In the genomic region with DNA sequence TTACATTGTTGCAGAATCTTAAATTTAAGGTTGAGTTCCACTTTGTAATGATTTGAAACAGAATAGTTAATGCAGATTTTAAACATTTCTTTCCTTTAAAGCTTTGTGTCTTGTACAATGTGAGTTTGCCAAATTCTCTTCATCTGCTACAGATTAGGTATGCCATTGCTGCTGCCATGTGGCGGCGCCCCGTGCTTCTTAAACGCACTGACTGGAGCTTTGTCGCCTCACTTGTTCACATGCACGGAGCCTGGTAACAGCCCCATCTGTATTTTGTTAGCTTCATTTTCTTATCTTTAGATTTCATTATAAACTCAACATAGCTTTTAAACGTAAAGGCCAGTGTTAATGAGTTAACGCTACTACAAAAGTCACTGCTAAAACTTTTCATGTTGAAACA, we compare ENCODE assay signal across 25 mouse cellular contexts. TPM values are rescaled to one million over a fixed set of nuclear protein-coding genes. Genes with fewer than 3 reads are reported as not detected.
A peak's percentile ranks its signal among the peaks of the same experiment; 100 is the strongest.
DNase-seq lines count a peak whose midpoint lies in the region; ATAC-seq and TF ChIP-seq lines count a peak whose summit lies in the region.
"Had no signal": no experiment of that assay in that cellular context is flagged by ENCODE, and none has a peak within 500 bp of the region (broad histone marks: within the 10 kb centered on the region; RNA-seq: fewer than 3 reads in every experiment).

No protein-coding gene starts in this region.

- H3K9me3 ChIP-seq in forebrain, postnatal 0 days (ENCODE audit: low read length): no peaks in the 10 kb centered on the region
- H3K9me3 ChIP-seq in forebrain, embryonic 12.5 days: no peaks in the 10 kb centered on the region
- H3K9me3 ChIP-seq in embryonic facial prominence, embryonic 11.5 days (replicated peaks; ENCODE audit: control insufficient read depth, low read length): no peaks in the 10 kb centered on the region
- no peaks in the 10 kb centered on the region for H3K9me3 ChIP-seq in limb, embryonic 13.5 days
- H3K9me3 ChIP-seq: embryonic facial prominence, embryonic 13.5 days; heart, embryonic 15.5 days; hindbrain, embryonic 15.5 days; limb, embryonic 12.5 days; lung, embryonic 15.5 days; neural tube, embryonic 13.5 days had no signal

- H3K4me2 ChIP-seq in forebrain, postnatal 0 days (ENCODE audit: low read depth): no peak overlapping the region
- no peak overlapping the region for H3K4me2 ChIP-seq in forebrain, embryonic 12.5 days
- H3K4me2 ChIP-seq in embryonic facial prominence, embryonic 11.5 days (ENCODE audit: low read depth, low read length): no peak overlapping the region
- H3K4me2 ChIP-seq in limb, embryonic 13.5 days (replicated peaks): 0 out of 2 replicates have a peak overlapping the region, but pooled peaks have one; percentile 19
- H3K4me2 ChIP-seq: heart, embryonic 15.5 days; hindbrain, embryonic 15.5 days; limb, embryonic 12.5 days; lung, embryonic 15.5 days; neural tube, embryonic 13.5 days had no signal

- DNase-seq in forebrain, postnatal 0 days: peak; percentile 23
- DNase-seq in brain, adult 2 months (ENCODE audit: low read depth, low spot score): peak; percentile 34
- DNase-seq in embryonic facial prominence, embryonic 11.5 days (ENCODE audit: low spot score): peak; percentile 67
- DNase-seq in lung, postnatal 36 days: no peak
- no peak for DNase-seq in right cerebral cortex, postnatal 25 days
- DNase-seq: adrenal gland, postnatal 10 days; cerebellum, adult 8-10 months; cerebellum, postnatal 36 days; heart, postnatal 4 days; lung, postnatal 4 days; midbrain, embryonic 14.5 days; right cerebral cortex, adult 18-20 months; thymus, adult 2 months; thymus, postnatal 4 days had no signal

- 69% methylated on average over 8 of the region's 8 CpGs for WGBS in forebrain, postnatal 0 days
- WGBS in forebrain, embryonic 12.5 days: 84% methylated on average over 8 of the region's 8 CpGs
- WGBS in embryonic facial prominence, embryonic 11.5 days: 62% methylated on average over 8 of the region's 8 CpGs
- WGBS in limb, embryonic 13.5 days: 21% methylated on average over 8 of the region's 8 CpGs

- no peak overlapping the region for H3K27ac ChIP-seq in forebrain, postnatal 0 days (ENCODE audit: low read depth, low read length)
- H3K27ac ChIP-seq in forebrain, embryonic 12.5 days: no peak overlapping the region
- H3K27ac ChIP-seq in embryonic facial prominence, embryonic 11.5 days (replicated peaks; ENCODE audit: low read depth, low read length): no peak overlapping the region
- H3K27ac ChIP-seq in limb, embryonic 13.5 days: no peak overlapping the region
- H3K27ac ChIP-seq: heart, embryonic 15.5 days; hindbrain, embryonic 15.5 days; limb, embryonic 12.5 days; liver, embryonic 14.5 days; lung, embryonic 15.5 days; neural tube, embryonic 13.5 days had no signal

- no peak for ATAC-seq in forebrain, postnatal 0 days
- ATAC-seq in forebrain, embryonic 12.5 days (ENCODE audit: low FRiP score): no peak
- ATAC-seq in embryonic facial prominence, embryonic 11.5 days (replicated peaks; ENCODE audit: insufficient number of reproducible peaks, low FRiP score, low TSS enrichment, low read depth): no peak
- ATAC-seq in limb, embryonic 13.5 days (ENCODE audit: low FRiP score, low read depth): no peak
- ATAC-seq: forebrain, embryonic 14.5 days; intestine, postnatal 0 days had no signal

- no peak overlapping the region for H3K9ac ChIP-seq in forebrain, postnatal 0 days
- no peak overlapping the region for H3K9ac ChIP-seq in forebrain, embryonic 12.5 days
- H3K9ac ChIP-seq in embryonic facial prominence, embryonic 11.5 days (replicated peaks; ENCODE audit: low read length): no peak overlapping the region
- H3K9ac ChIP-seq in limb, embryonic 13.5 days: no peak overlapping the region
- H3K9ac ChIP-seq: embryonic facial prominence, embryonic 13.5 days; heart, embryonic 15.5 days; hindbrain, embryonic 15.5 days; limb, embryonic 12.5 days; liver, embryonic 14.5 days; lung, embryonic 15.5 days; neural tube, embryonic 13.5 days had no signal

- no peaks in the 10 kb centered on the region for H3K27me3 ChIP-seq in forebrain, postnatal 0 days (ENCODE audit: insufficient read depth, low read length)
- no peaks in the 10 kb centered on the region for H3K27me3 ChIP-seq in forebrain, embryonic 12.5 days
- H3K27me3 ChIP-seq in embryonic facial prominence, embryonic 11.5 days (ENCODE audit: control insufficient read depth, insufficient read depth, low read length): no peaks in the 10 kb centered on the region
- no peaks in the 10 kb centered on the region for H3K27me3 ChIP-seq in limb, embryonic 13.5 days
- H3K27me3 ChIP-seq: embryonic facial prominence, embryonic 13.5 days; heart, embryonic 15.5 days; hindbrain, embryonic 15.5 days; limb, embryonic 12.5 days; lung, embryonic 15.5 days; neural tube, embryonic 13.5 days had no signal

- TF ChIP-seq CTCF in forebrain, postnatal 0 days (IDR thresholded peaks at IDR 0.05; ENCODE audit: low read depth): peak; percentile 29; the same call in 1 of the 2 replicates

- H3K4me3 ChIP-seq in forebrain, postnatal 0 days (ENCODE audit: low read depth, low read length): no peak overlapping the region
- H3K4me3 ChIP-seq in forebrain, embryonic 12.5 days (replicated peaks): no peak overlapping the region
- H3K4me3 ChIP-seq in embryonic facial prominence, embryonic 11.5 days (ENCODE audit: low read depth, low read length): no peak overlapping the region
- no peak overlapping the region for H3K4me3 ChIP-seq in limb, embryonic 13.5 days
- H3K4me3 ChIP-seq: embryonic facial prominence, embryonic 13.5 days; heart, embryonic 15.5 days; hindbrain, embryonic 15.5 days; limb, embryonic 12.5 days; lung, embryonic 15.5 days; neural tube, embryonic 13.5 days had no signal

- H3K36me3 ChIP-seq in forebrain, postnatal 0 days (ENCODE audit: insufficient read depth): peaks cover 29% of the 10 kb centered on the region
- H3K36me3 ChIP-seq in forebrain, embryonic 12.5 days (replicated peaks): peaks cover 28% of the 10 kb centered on the region
- H3K36me3 ChIP-seq in embryonic facial prominence, embryonic 11.5 days (replicated peaks; ENCODE audit: control insufficient read depth, insufficient read depth, low read depth, low read length): peaks cover 2% of the 10 kb centered on the region; the same call in 1 of the 2 replicates
- H3K36me3 ChIP-seq in limb, embryonic 13.5 days: peaks cover 40% of the 10 kb centered on the region

- H3K4me1 ChIP-seq in forebrain, postnatal 0 days (ENCODE audit: insufficient read depth): no peaks in the 10 kb centered on the region
- peaks cover 15% of the 10 kb centered on the region; the same call in 1 of the 2 replicates for H3K4me1 ChIP-seq in forebrain, embryonic 12.5 days
- H3K4me1 ChIP-seq in embryonic facial prominence, embryonic 11.5 days (ENCODE audit: control insufficient read depth, insufficient read depth, low read length): no peaks in the 10 kb centered on the region
- peaks cover 25% of the 10 kb centered on the region for H3K4me1 ChIP-seq in limb, embryonic 13.5 days

RNA-seq across cellular contexts. Expression of gene Etnk1, which starts 25.7 kb away (rescaled TPM):
- 92.4 and 116 TPM in 2 replicates for total RNA-seq in forebrain, postnatal 0 days (2014; rRNA removed)
- polyA plus RNA-seq in forebrain, postnatal 0 days (2015; fragmentation: Nextera tagmentation; extraction: Ambion mirVana): 14.1 and 24.8 TPM in 2 replicates
- 33.9 and 39.5 TPM in 2 replicates for polyA plus RNA-seq in forebrain, embryonic 12.5 days (2016; fragmentation: Nextera tagmentation; extraction: Ambion mirVana)
- polyA plus RNA-seq in embryonic facial prominence, embryonic 11.5 days (2014; fragmentation: Nextera tagmentation; extraction: Ambion mirVana): 26.7 and 27.3 TPM in 2 replicates
- polyA plus RNA-seq in limb, embryonic 13.5 days (2015; fragmentation: Nextera tagmentation; extraction: Ambion mirVana): 16.8 and 19.4 TPM in 2 replicates

Comparison
In these comparisons a context has a peak if more than half of its experiments do, and no peak if none do; other contexts are left out.
1. DNase-seq: peak in forebrain, postnatal 0 days (single experiment), brain, adult 2 months (single experiment) and embryonic facial prominence, embryonic 11.5 days (single experiment); none in lung, postnatal 36 days (single experiment) and right cerebral cortex, postnatal 25 days (single experiment).